Mouse (Mus musculus) stomach, embryonic 16.5 days (tissue): Measurements from ENCODE around the gene Gemin7. TPM values are rescaled to one million over a fixed set of nuclear protein-coding genes. Genes with fewer than 3 reads are reported as not detected.

Experiments
- ATAC-seq: fragments of 200-750 bp; cut with Nextera tagmentation; 2 replicates; pipeline ENCODE4 v1.8.0; 2017; ENCODE audit warnings: moderate number of reproducible peaks, moderate TSS enrichment; ENCODE audit not compliant: insufficient read depth, low FRiP score
- H3K27ac ChIP-seq: fragments of 300-500 bp; sonication (generic); 2 replicates; pipeline ENCODE4 v1.5.1; 2014; ENCODE audit warnings: low read length
- H3K27me3 ChIP-seq: fragments of 300-500 bp; sonication (generic); 2 replicates; pipeline ENCODE4 v1.6.1; 2014; ENCODE audit warnings: low read length, control low read depth, mixed read lengths; ENCODE audit not compliant: control insufficient read depth, insufficient read depth
- H3K36me3 ChIP-seq: fragments of 300-500 bp; sonication (generic); 2 replicates; pipeline ENCODE4 v1.6.1; 2014; ENCODE audit warnings: low read length; ENCODE audit not compliant: control insufficient read depth, insufficient read depth
- H3K4me1 ChIP-seq: fragments of 300-500 bp; sonication (generic); 2 replicates; pipeline ENCODE4 v1.6.1; 2014; ENCODE audit warnings: low read length, control low read depth, mixed read lengths; ENCODE audit not compliant: control insufficient read depth, insufficient read depth
- H3K4me2 ChIP-seq: fragments of 300-500 bp; sonication (generic); 2 replicates; pipeline ENCODE4 v1.6.1; 2014; ENCODE audit warnings: low read depth, low read length, mixed read lengths
- H3K4me3 ChIP-seq: fragments of 300-500 bp; sonication (generic); replicated peaks from 2 replicates; pipeline ENCODE4 v1.5.1; 2014; ENCODE audit warnings: mild to moderate bottlenecking, low read length
- H3K9ac ChIP-seq: fragments of 300-500 bp; sonication (generic); 2 replicates; pipeline ENCODE4 v1.6.1; 2014; ENCODE audit warnings: low read length
- H3K9me3 ChIP-seq: fragments of 300-500 bp; sonication (generic); replicated peaks from 2 replicates; pipeline ENCODE4 v1.6.1; 2016; ENCODE audit warnings: low read length, control low read depth; ENCODE audit not compliant: control insufficient read depth
- WGBS: fragments of 180-500 bp; shearing (Covaris S2); extraction: QIAGEN DNeasy Blood & Tissue Kit; methylation state at CpG from one replicate; pipeline ENCODE4 v1.1.7; 2014; 5-methylcytosine and 5-hydroxymethylcytosine counted together
- polyA plus RNA-seq: library from polyadenylated mRNA; unstranded; fragments of >200 nt; fragmentation: Nextera tagmentation; extraction: Ambion mirVana; gene quantifications from 2 replicates; pipeline ENCODE4 v1.2.1, GENCODE M21; 2015

Gene Gemin7
- 141 and 153 TPM in 2 replicates for polyA plus RNA-seq

DNA sequence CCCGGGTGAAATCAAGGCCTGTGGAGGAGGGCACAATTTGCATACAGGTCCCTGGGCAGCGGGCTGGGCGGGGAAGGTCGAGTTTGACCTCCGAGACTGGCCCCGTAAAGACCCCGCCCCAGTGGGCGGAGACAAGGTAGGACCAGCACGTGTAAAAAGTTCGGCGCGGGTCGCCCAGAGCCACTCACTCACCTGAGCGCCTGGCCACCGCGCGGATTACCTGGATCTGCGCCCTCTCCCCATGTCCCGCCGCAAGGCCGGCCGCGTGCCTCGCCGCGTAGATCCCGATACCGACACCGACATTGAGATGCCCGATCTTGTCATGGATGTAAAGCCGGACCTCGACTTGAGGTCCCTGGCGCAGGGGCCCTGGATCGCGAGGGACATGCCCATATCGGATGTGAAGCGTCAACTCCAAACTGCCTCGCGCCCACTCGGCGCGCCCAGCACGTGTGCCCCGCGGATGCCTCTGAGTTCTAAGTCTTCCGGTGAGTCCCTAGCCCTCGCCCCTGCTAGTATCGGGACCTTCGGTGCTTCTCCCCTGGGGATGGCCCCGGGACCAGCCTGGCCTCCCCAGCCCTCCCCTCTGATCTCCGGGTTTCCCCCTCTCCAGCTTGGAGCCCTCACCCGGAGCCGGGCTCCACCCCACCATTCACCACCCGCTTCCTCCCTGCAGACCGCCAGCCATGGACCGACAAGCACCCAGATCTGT, at the start of gene Gemin7, which contains the start of gene Zfp296:
TSS of gene Gemin7 (minus strand) at position 455 of the 712 bp plus-strand sequence.
TSS of gene Zfp296 (plus strand) at position 147 of the 712 bp plus-strand sequence.
- no peak for ATAC-seq
- under 1% methylated on average over 56 of the region's 56 CpGs for whole genome bisulfite sequencing
- Histone ChIP-seq H3K27me3 (peaks cover 18% of the 10 kb centered on the region), H3K4me3 (peak within 1 kb of the TSS; percentile 51), H3K9me3 (no peaks in the 10 kb centered on the region), H3K9ac (peak within 1 kb of the TSS; percentile 73), H3K27ac (peak within 1 kb of the TSS; percentile 7; the same call in 1 of the 2 replicates), H3K4me2 (peak within 1 kb of the TSS; percentile 81), H3K4me1 (peaks cover 24% of the 10 kb centered on the region), H3K36me3 (peaks cover 5% of the 10 kb centered on the region; the same call in 1 of the 2 replicates)

GRCm38 (mm10) chr7:19623433-19623832, 46.0 kb upstream of the Gemin7 start:
- Histone ChIP-seq H3K27ac (no peak overlapping the region; the same call in 1 of the 2 replicates), H3K36me3 (no peaks in the 10 kb centered on the region), H3K4me1 (peaks cover 14% of the 10 kb centered on the region), H3K9me3 (no peaks in the 10 kb centered on the region), H3K4me2 (no peak overlapping the region), H3K27me3 (no peaks in the 10 kb centered on the region), H3K4me3 (no peak overlapping the region), H3K9ac (no peak overlapping the region; the same call in 1 of the 2 replicates)
- ATAC-seq: no peak
- 61% methylated on average over 2 of the region's 2 CpGs for WGBS

- no peak overlapping the region for H3K27ac ChIP-seq
- no peak overlapping the region; the same call in 1 of the 2 replicates for H3K9ac ChIP-seq
- no peaks in the 10 kb centered on the region for H3K36me3 ChIP-seq
- H3K27me3 ChIP-seq: no peaks in the 10 kb centered on the region
- no peak overlapping the region for H3K4me3 ChIP-seq
- no peaks in the 10 kb centered on the region for H3K9me3 ChIP-seq
- no peak overlapping the region for H3K4me2 ChIP-seq
- 32% methylated on average over 6 of the region's 6 CpGs for WGBS
- no peak for ATAC-seq
- H3K4me1 ChIP-seq: peaks cover 14% of the 10 kb centered on the region
Observed at GRCm38 (mm10) chr7:19622241-19622640, 44.8 kb upstream of the Gemin7 start.

DNA sequence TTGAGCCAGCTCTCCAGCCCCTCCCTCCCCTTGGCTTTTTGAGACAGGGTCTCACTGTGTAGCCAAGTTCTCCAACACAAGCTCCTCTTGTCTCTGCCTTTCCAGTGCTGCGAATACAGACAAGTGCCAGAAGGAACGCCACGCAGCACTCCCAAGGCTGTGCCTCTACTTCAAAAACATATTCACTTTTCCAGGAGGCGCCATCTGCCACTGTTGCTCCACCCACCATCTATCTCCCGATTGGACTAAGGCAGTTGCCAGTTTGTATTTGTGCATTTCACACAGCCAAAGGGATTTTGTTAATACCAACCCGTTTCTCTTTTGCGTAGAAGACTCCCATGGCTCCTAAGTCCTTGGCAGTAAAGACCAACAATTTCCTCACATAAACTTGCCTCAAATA, 43.4 kb upstream of the Gemin7 start:
- 91% methylated on average over 7 of the region's 7 CpGs for WGBS
- Histone ChIP-seq H3K36me3 (no peaks in the 10 kb centered on the region), H3K4me2 (no peak overlapping the region), H3K27ac (no peak overlapping the region), H3K9me3 (no peaks in the 10 kb centered on the region), H3K9ac (no peak overlapping the region), H3K4me1 (peaks cover 14% of the 10 kb centered on the region), H3K27me3 (no peaks in the 10 kb centered on the region), H3K4me3 (no peak overlapping the region)
- ATAC-seq: no peak

DNA sequence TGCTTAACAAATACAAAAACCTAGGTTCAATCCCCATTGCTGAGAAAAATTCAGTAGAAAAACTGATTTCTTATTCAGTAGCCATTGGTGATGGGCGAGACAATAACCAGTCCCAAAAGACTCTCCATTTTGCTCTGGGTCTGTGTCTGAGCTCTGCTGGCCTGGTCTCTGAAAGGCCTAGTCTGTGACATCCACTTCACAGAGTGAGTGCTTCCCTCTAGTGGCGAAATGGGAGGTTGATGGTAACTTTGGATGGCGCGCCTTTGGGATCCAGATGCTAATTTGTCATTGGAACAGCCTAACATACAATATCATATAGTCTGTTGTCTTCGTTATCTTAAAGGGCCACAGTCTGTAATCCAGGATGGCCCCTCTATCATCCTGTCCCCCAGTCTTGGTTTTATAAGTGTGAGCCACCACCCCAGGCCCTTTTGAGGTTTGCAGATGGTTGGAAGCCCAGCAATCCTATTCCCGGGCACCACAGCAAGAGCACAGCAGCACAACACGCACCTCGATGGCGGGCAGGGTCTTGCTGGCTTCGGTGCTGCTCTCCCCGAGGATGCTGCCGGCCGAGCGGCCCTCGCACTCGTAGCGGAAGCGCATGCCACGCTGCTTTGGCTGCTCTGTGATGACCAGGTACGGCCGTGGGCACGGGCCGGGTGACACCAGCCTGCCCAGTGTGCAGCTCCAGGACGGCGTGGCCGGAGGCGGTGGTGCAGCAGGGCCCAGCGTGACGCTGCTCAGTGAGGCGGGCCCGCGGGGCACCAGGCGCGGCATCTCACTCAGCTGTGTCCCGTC, 41.8 kb upstream of the Gemin7 start:
- 10% methylated on average over 35 of the region's 35 CpGs for WGBS
- peak; percentile 68; the same call in 1 of the 2 replicates for ATAC-seq
- peak overlapping the region; percentile 71 for H3K9ac ChIP-seq
- H3K27me3 ChIP-seq: no peaks in the 10 kb centered on the region
- H3K9me3 ChIP-seq: no peaks in the 10 kb centered on the region
- no peak overlapping the region; the same call in 1 of the 2 replicates for H3K27ac ChIP-seq
- H3K4me2 ChIP-seq: peak overlapping the region; percentile 53
- peaks cover 13% of the 10 kb centered on the region for H3K4me1 ChIP-seq
- peak overlapping the region; percentile 39 for H3K4me3 ChIP-seq
- H3K36me3 ChIP-seq: no peaks in the 10 kb centered on the region

DNA sequence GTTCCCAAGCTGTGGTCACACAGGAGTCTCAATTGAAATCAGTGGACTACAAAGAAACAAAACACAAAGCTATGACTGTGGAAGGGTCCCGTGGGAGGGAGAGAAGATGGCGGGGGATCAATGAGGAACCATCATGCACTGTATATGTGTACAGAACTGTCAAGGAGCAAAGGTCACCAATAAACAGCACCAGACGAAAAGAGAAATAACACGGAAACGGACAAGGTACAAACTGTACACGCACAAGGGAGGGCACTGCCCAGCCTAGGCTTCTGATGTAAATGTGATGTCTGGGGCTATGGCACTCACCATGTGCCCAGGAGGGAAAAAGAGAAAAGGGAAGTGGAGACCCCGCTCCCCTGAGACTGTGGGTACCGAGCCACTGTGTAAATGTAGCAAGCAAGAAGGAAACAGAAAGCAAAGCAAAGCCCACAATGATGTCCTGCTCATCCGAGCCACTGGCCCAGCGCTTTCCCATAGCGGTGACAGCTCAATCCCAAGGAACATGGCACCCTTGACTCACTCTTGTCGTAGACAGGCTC, 37.7 kb upstream of the Gemin7 start:
- WGBS: 88% methylated on average over 12 of the region's 12 CpGs
- H3K4me3 ChIP-seq: no peak overlapping the region
- H3K4me1 ChIP-seq: peaks cover 5% of the 10 kb centered on the region
- H3K27me3 ChIP-seq: no peaks in the 10 kb centered on the region
- H3K4me2 ChIP-seq: no peak overlapping the region
- H3K9ac ChIP-seq: no peak overlapping the region
- H3K27ac ChIP-seq: no peak overlapping the region
- no peaks in the 10 kb centered on the region for H3K9me3 ChIP-seq
- no peaks in the 10 kb centered on the region for H3K36me3 ChIP-seq
- no peak for ATAC-seq

DNA sequence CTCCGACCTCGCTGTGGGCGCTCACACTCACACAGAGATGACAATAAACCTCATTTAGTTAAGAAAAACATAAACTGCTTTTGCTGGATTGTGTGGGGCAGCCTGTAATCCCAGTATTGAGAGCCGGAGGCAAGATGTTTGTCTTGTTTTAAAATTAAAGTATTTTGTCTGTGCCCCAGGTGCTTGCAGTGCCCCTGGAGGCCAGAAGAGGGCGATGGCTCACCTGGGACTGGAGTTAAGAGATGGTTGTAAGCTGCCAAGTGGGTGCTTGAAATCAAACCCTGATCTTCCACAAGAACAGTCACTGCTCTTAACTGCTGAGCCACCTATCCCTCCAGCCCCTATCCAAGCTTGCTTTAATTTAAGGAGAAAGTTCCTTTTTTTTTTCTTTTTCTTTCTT, 33.6 kb upstream of the Gemin7 start:
- Histone ChIP-seq H3K27ac (no peak overlapping the region), H3K9ac (no peak overlapping the region), H3K36me3 (peaks cover 5% of the 10 kb centered on the region; the same call in 1 of the 2 replicates), H3K4me2 (no peak overlapping the region), H3K27me3 (no peaks in the 10 kb centered on the region), H3K4me1 (no peaks in the 10 kb centered on the region), H3K4me3 (no peak overlapping the region), H3K9me3 (no peaks in the 10 kb centered on the region)
- 75% methylated on average over 5 of the region's 5 CpGs for WGBS
- ATAC-seq: no peak

GRCm38 (mm10) chr7:19609641-19610332, 32.4 kb upstream of the Gemin7 start:
- Histone ChIP-seq H3K36me3 (peaks cover 5% of the 10 kb centered on the region; the same call in 1 of the 2 replicates), H3K4me1 (no peaks in the 10 kb centered on the region), H3K27me3 (no peaks in the 10 kb centered on the region), H3K4me3 (no peak overlapping the region), H3K9me3 (no peaks in the 10 kb centered on the region), H3K4me2 (no peak overlapping the region), H3K9ac (no peak overlapping the region), H3K27ac (no peak overlapping the region)
- peak; percentile 26; the same call in 1 of the 2 replicates for ATAC-seq
- WGBS: 82% methylated on average over 12 of the region's 12 CpGs
